Mouse (Mus musculus) testis, adult 2 months (tissue): ENCODE measurements around the gene Tax1bp3. TPM values are rescaled to one million over a fixed set of nuclear protein-coding genes. Genes with fewer than 3 reads are reported as not detected.

ENCODE experiments used
- H3K27ac ChIP-seq: fragments of 200-500 bp; 2 replicates; pipeline ENCODE4 v1.5.1; 2012; ENCODE audit warnings: low read depth, low read length; ENCODE audit not compliant: control insufficient read depth, insufficient read depth
- H3K27me3 ChIP-seq: fragments of 200-500 bp; 2 replicates; pipeline ENCODE4 v1.6.1; 2012; ENCODE audit warnings: mild to moderate bottlenecking, low read length, moderate library complexity; ENCODE audit not compliant: control insufficient read depth, insufficient read depth
- H3K36me3 ChIP-seq: fragments of 200-500 bp; 2 replicates; pipeline ENCODE4 v1.6.1; 2012; ENCODE audit warnings: mild to moderate bottlenecking, low read length; ENCODE audit not compliant: control insufficient read depth, insufficient read depth
- H3K4me1 ChIP-seq: fragments of 200-500 bp; 2 replicates; pipeline ENCODE4 v1.6.1; 2012; ENCODE audit warnings: low read length; ENCODE audit not compliant: control insufficient read depth, insufficient read depth
- H3K4me3 ChIP-seq: fragments of 200-500 bp; 2 replicates; pipeline ENCODE4 v1.5.1; 2012; ENCODE audit warnings: low read depth, mild to moderate bottlenecking, low read length, moderate library complexity, mixed read lengths; ENCODE audit not compliant: control insufficient read depth
- CTCF ChIP-seq: fragments of 200-500 bp; IDR thresholded peaks from 2 replicates; pipeline ENCODE4 v1.5.1; 2012; ENCODE audit warnings: low read depth, mild to moderate bottlenecking, inconsistent platforms, low read length, moderate library complexity; ENCODE audit not compliant: control insufficient read depth, insufficient read depth, insufficient replicate concordance
- POLR2A ChIP-seq: fragments of 200-500 bp; IDR thresholded peaks from 2 replicates; pipeline ENCODE4 v1.6.1; 2012; ENCODE audit warnings: low read depth, mild to moderate bottlenecking, inconsistent platforms, low read length, moderate library complexity; ENCODE audit not compliant: control insufficient read depth
- polyA plus RNA-seq: library from polyadenylated mRNA; depleted of rRNA; stranded (reverse); fragments of >200 nt; gene quantifications from 2 replicates; pipeline ENCODE4 v1.2.3, GENCODE M21; 2012

Gene Tax1bp3
- polyA plus RNA-seq, 1 experiment: 8.7 TPM

DNA sequence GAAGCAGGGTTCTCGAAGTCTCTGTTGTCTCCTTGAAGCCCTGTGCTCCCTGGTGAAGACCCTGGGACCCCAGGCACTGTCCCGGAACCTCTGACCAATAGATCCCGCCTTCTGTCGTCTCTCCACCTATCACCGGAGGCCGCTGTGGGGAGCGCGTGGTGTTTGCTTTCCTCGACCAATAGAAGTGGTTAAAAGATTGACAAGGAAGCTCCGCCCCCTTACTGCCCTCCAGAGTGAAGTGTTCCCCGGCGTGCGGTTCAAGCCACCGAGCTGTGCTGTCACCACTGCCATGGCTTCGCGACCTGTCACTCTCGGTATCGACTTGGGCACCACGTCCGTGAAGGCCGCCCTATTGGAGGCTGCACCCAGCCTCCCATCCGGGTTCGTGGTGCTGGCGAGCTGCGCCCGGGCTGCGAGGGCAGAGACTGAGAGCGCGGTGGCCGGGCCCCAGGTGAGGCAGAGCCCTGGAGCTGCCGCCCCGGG is 22.4 kb downstream of the Tax1bp3 start, which contains the start of gene Shpk:
Shpk (plus strand) TSS at position 231 of the 483 bp plus-strand sequence.
- Histone ChIP-seq H3K4me1 (peaks cover 11% of the 10 kb centered on the region), H3K27ac (peak within 1 kb of the TSS; percentile 56), H3K36me3 (no peaks in the 10 kb centered on the region), H3K27me3 (no peaks in the 10 kb centered on the region), H3K4me3 (peak within 1 kb of the TSS; percentile 86)
- TF ChIP-seq CTCF (no peak), POLR2A (peak; percentile 78; the same call in 1 of the 2 replicates)

GRCm38 (mm10) chr11:73199879-73200278 is 23.0 kb downstream of the Tax1bp3 start:
- no peak for TF ChIP-seq POLR2A
- no peak for TF ChIP-seq CTCF
- Histone ChIP-seq H3K4me3 (peak overlapping the region; percentile 86), H3K4me1 (peaks cover 11% of the 10 kb centered on the region), H3K27me3 (no peaks in the 10 kb centered on the region), H3K27ac (no peak overlapping the region), H3K36me3 (no peaks in the 10 kb centered on the region)

DNA sequence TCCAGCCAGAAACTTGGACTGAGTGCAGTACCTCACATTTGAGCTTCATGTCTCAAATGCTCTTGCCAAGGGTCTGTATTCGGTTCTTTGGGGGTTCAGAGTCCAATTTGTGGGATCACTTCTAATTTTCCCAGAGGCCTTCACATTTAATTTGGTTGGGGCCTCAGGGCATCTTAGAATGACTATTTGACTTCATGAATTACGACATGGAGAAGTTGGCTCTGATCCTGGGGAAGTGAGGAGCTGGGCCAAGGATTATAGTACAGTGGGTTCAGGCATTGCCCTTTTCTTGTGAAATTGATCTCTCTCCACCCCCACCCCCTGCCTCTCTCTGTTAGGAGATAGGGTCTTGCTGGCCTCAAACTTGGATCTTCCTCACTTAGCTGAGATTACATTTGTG is 24.1 kb downstream of the Tax1bp3 start:
- peaks cover 11% of the 10 kb centered on the region for H3K4me1 ChIP-seq
- TF ChIP-seq CTCF (no peak), POLR2A (no peak)
- no peaks in the 10 kb centered on the region; the same call in 1 of the 2 replicates for H3K36me3 ChIP-seq

DNA sequence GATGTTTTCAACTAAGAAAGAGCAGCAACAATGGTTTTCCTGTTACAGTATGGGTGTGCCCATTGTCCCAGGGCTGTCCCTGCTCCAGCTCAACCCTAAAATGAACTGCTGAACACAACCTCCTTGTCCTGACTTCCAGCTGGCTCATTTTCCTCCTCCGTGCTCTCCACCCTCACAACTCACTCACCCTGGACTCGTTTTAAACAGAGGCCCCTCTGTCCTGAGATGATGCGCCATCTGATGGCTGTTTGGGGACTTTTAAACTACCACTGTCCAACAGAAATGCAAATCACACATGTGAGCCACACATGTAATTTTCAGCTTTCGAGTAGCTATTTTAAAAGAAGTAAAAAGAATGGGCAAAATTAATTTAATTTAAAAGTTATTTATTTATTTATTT is 24.7 kb downstream of the Tax1bp3 start:
- Histone ChIP-seq H3K27ac (no peak overlapping the region), H3K4me1 (peaks cover 11% of the 10 kb centered on the region), H3K36me3 (no peaks in the 10 kb centered on the region; the same call in 1 of the 2 replicates), H3K27me3 (no peaks in the 10 kb centered on the region), H3K4me3 (no peak overlapping the region)
- TF ChIP-seq POLR2A: no peak
- TF ChIP-seq CTCF: no peak

More for the DNA sequence above, 24.1 kb downstream of the Tax1bp3 start:
- Histone ChIP-seq H3K4me3 (no peak overlapping the region), H3K27me3 (no peaks in the 10 kb centered on the region), H3K27ac (no peak overlapping the region)

DNA sequence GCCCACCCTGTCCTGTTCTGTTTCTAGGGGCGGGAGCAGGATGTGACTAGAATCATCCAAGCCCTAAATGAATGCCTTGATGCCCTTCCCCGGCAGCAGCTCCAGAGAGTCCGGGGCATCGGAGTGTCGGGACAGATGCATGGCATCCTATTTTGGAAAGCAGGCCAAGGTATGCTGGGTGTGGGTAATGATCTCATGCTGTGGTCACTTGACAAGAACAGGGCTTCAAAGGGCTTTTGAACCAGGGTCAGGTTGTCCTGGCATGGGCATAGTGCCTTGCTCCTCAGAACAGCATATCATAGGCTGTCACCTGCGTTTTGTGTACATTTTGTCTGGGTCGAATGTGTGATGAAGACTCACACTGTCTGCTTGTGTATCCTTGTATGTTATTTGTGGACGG is 27.0 kb downstream of the Tax1bp3 start:
- no peaks in the 10 kb centered on the region; the same call in 1 of the 2 replicates for H3K36me3 ChIP-seq
- H3K4me1 ChIP-seq: peaks cover 6% of the 10 kb centered on the region
- TF ChIP-seq POLR2A: no peak
- no peak for TF ChIP-seq CTCF
- no peak overlapping the region for H3K4me3 ChIP-seq
- no peaks in the 10 kb centered on the region for H3K27me3 ChIP-seq
- no peak overlapping the region for H3K27ac ChIP-seq

- H3K36me3 ChIP-seq: no peaks in the 10 kb centered on the region; the same call in 1 of the 2 replicates
- no peak overlapping the region for H3K27ac ChIP-seq
- no peaks in the 10 kb centered on the region for H3K4me1 ChIP-seq
- TF ChIP-seq POLR2A: no peak
- no peak for TF ChIP-seq CTCF
- no peaks in the 10 kb centered on the region for H3K27me3 ChIP-seq
- no peak overlapping the region for H3K4me3 ChIP-seq
Measured at GRCm38 (mm10) chr11:73205194-73205593, 28.3 kb downstream of the Tax1bp3 start.

- Histone ChIP-seq H3K4me1 (no peaks in the 10 kb centered on the region), H3K4me3 (no peak overlapping the region), H3K36me3 (no peaks in the 10 kb centered on the region; the same call in 1 of the 2 replicates), H3K27me3 (no peaks in the 10 kb centered on the region), H3K27ac (no peak overlapping the region)
- TF ChIP-seq POLR2A: no peak
Measured at GRCm38 (mm10) chr11:73207621-73208020, 30.7 kb downstream of the Tax1bp3 start.
